Mouse (Mus musculus) cerebellum, adult 9-10 months (tissue): Measurements from ENCODE around the gene Myo19.

Source experiments
- DNase-seq: peaks from one replicate; pipeline ENCODE4 v3.0.0; 2022

The Myo19 gene

DNA sequence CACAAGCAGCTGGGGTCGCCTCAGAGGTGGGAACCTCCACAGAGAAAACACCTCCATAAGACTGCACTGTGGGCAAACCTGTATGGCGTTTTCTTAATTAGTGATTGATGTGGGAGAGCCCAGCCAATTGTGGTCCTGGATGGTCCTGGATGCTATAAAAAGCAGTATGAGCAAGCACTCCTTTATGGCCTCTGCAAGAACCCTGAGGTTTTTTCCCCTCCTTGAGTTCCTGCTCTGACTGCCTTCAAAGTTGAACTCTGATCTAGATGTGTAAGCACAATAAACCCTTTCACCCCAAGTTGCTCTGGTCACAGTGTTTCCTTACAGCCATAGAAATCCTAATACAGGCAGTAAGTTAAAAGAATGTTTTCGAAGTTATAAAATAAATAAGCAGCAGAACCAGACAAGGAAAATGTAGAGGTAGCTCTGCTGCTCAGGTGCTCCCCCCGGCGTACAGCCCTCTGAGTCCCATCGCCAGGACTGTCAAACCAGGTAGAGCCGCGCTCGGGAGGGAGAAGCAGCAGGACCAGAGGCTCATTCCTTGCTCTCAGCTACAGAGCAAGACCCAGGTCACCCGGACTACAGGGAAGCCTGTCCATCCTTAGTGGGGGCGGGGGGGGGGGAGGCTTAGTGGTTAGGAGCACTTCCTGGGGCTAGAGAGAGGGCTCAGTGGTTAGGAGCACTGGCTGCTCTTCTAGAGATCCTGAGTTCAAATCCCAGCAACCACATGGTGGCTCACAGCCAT, 7.0 kb downstream of the Myo19 start:
- no peak for DNase-seq

DNA sequence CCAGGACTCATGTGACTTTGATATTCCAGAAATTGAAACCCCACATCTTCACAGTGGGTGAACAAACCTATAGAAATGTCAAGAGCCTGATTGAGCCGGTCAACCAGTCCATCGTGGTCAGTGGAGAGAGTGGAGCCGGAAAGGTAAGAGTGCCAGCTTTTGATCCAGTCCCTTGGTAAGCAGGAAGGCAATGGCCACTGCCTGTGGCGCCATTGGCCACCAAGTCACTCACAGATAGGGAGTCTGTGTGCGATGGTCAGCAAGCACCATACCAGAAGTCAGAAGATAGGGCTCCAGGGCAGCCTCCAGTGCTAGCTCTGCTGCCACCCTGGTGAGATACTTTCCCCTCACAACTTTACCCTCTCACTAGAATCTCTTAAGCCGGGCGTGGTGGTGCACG, 8.1 kb downstream of the Myo19 start:
- no peak for DNase-seq

- no peak for DNase-seq
These were observed 9.5 kb downstream of the Myo19 start for GRCm38 (mm10) chr11:84889492-84889891.

GRCm38 (mm10) chr11:84891705-84892104, 11.8 kb downstream of the Myo19 start:
- no peak for DNase-seq

- DNase-seq = no peak
These were observed 13.2 kb downstream of the Myo19 start for GRCm38 (mm10) chr11:84893113-84893512.

GRCm38 (mm10) chr11:84904597-84905144, 24.7 kb downstream of the Myo19 start:
- no peak for DNase-seq

- DNase-seq = no peak
These were observed 27.1 kb downstream of the Myo19 start for GRCm38 (mm10) chr11:84907081-84907480.

DNA sequence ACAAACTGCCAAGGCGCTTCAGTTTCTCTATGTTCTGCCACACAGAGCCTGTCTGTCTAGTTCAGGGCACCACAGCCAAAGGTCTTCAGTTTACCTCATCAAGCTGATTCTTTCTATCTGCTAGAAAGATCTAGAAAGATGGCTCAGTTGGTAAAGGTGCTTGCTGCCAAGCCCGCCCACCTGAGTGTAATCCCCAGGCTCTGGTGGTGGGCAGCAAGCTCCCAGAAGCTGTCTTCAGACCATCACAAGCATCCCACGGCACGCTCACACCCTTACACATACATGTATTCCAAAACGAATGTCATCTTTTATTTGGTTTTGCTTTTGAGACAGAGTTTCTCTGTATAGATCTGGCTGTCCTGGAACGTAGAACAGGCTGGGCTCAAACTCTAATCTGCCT, 28.5 kb downstream of the Myo19 start:
- no peak for DNase-seq

DNA sequence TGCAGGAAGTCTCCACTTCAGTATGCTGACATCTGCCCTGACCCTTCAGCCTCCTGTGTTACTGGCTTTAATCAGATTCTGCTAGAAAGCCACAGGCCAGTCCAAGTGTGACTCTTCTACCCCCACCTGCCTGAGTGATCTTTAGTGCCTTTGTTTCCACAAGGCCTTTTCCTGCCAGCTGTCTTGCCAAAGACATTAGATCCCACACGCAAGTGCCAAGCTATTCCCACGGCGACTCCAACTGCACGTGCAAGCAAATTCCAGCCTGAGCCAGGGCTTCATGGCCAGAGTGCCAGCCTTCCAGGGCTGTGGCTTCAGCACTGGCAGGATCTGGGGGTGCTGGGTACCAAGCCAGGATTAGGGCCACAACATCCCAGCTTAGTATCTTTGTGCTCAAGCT, 30.5 kb downstream of the Myo19 start:
- DNase-seq = no peak

DNA sequence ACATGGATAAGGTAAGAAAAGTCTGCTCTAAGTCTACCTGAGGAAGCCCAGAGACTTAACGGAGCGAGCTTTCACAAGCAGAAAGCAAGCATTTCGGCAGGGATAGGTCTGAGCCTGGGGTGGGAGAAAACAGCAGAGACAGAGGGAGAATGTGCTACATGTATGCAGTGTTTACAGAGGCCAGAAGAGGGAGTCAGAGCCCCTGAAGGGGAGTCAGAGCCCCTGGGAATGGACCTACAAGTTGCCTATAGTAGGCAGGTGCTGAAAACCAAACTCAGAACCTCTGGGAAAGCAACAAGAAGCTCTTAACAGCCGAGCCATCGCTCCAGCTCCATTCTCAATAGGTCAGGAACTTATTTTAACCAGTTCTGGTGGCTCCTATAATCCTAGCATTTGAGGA, 34.7 kb downstream of the Myo19 start:
- no peak for DNase-seq

GRCm38 (mm10) chr11:84916053-84916702, 36.2 kb downstream of the Myo19 start, which contains the start of gene Znhit3:
TSS of gene Znhit3 (minus strand) at chr11:84916366.
- DNase-seq = peak; percentile 94

GRCm38 (mm10) chr11:84916703-84917300, 36.9 kb downstream of the Myo19 start:
- no peak for DNase-seq

DNA sequence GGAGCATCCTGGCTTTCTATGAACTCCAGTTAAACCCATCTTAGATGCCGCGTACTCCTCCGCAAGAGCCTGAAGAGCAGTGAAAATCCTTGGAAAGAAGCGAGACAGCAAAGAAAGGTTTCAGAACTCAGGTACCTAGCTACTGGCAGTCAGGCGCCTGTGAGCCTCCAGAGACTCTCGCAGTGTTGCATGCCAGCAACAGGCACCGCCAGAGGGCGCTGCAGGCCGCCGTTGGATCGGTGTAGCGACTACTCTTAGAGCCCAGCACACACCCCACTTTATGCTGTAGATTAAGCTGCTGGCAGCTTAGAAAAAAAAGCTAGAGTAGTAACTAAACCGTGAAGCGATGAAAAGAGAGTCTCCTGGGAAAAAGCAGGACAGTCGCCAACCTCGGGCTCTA, 38.5 kb downstream of the Myo19 start:
- peak; percentile 94 for DNase-seq

DNA sequence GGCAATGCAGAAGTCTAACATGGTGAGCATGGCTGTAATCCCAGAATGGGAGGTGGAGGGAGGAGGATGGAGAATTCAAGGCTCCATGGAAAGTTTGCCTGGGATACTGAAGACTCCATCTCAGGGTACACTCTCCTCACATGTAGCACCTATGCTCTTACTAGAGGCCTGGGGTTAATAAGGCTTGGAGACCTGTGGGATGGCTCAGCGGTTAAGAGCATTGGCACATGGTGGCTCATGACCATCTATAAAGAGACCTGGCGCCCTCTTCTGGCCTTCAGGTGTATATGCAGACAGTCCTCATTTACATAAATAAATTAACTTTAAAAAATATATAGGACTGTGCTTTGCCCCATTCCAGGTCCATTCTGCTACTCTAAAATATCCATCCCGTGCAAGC, 39.3 kb downstream of the Myo19 start:
- peak; percentile 38 for DNase-seq

DNA sequence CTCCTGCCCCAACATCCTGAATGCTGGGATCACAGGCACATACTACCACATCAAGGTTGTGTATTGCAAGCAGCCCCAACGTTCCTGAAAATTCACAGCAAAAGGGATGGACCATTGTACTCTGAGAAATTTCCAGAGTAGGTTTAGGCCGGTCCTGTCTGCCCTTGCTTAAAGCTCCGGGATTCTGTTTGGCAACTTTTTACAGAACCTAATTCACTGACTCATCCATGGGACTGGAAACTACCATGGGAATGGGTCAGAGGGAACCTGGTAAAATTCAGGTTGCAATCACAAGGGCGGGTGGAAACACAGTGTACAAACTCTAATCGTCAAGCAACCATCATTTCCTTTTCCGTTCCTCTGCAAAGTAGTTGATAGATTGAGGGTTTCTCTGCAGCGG, 40.0 kb downstream of the Myo19 start:
- DNase-seq = no peak

DNA sequence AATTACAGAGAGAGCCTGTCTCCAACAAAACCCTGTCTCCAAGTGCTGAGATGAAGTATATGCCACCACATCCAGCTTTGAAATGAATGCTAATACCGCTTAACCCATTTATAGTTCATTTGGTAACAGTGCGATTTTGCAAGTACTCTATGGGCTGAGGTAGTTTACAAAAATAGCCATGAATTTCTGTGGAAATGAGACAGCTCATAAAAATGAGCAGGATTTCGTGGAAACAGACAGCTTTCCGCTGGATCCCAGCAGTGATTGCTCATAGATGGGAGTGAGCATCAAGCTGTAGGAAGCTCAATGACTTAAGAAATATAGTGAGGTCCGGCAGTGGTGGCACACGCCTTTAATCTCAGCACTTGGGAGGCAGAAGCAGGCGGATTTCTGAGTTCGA, 41.0 kb downstream of the Myo19 start:
- no peak for DNase-seq

- DNase-seq = no peak
These were observed 52.3 kb downstream of the Myo19 start for GRCm38 (mm10) chr11:84932261-84932660.

GRCm38 (mm10) chr11:84939508-84940053, 59.6 kb downstream of the Myo19 start:
- DNase-seq = no peak

DNA sequence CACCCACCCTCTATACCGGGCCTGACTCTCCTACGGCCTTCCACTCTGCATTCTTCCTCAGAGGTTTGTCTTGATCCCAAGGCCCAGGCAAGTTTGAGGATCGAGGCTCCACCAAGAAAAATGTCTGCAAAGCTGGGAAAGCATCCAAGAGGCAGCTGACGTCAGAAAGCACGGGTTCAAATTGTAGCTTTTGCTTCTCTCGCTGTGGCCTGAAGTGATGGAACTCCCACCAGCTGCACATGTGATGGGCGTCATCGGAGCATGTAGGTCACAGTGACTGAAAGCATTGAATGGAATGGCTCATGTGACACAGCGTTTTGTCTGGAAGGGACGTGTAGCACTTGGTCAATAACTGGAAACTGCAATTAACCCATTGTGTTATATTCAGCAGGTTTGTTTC, 60.2 kb downstream of the Myo19 start:
- no peak for DNase-seq

DNA sequence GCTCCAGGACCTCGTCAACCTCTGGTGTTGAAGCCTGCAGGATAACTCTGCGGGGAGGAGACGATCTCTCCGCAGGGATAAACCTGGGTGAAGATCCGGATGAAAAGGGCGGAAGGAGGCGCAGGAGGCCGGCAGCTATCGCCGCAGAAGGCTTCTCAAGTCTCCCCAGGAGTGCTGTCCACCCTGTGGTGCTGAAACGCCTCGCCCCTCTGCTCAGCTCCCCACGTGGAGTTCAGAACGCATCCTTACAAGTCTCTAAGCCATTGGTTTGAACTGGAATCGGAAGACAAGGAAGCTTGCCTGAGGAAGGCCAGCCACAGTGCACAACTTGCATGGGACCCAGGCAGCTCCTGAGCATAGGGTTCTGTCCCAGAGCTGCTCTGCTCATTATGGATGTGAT, 64.0 kb downstream of the Myo19 start:
- no peak for DNase-seq

DNA sequence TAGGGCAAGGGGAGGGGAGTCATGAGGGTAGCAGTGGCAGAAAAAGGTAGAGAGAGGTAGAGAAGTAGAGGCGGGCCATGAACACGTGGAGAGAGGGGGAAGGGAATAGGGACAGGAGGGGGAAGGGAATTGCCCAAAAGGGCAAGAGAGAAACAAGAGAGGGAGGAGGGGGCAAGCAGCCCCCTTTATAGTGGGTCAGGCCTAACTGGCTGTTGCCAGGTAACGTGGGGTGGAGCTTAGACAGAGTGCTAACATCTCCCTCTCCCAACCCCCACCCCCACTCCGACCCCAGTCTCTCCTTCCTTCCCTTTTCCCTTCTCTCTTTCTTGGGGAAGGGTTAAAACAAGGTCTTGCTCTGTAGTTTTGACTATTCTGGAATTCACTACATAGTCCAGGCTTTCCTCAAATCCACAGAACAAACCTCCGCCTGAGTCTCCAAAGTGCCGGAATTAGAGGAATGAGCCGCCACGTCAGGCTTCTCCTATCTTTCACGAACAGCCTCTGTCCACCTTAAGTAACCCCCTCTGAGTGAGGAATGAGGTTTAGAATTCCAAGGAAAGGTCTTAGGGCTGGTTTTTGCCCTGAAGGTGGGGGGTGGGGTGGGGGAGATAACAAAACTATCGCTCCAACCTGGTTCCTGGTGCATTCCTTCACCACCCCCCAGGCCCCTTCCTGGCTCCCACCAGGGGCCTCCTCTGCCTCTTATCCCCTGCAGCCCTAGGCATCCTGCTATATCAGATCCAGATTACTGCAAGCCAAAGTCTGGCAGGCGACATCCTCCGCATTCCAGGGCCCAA, 64.9 kb downstream of the Myo19 start:
- DNase-seq = no peak

DNA sequence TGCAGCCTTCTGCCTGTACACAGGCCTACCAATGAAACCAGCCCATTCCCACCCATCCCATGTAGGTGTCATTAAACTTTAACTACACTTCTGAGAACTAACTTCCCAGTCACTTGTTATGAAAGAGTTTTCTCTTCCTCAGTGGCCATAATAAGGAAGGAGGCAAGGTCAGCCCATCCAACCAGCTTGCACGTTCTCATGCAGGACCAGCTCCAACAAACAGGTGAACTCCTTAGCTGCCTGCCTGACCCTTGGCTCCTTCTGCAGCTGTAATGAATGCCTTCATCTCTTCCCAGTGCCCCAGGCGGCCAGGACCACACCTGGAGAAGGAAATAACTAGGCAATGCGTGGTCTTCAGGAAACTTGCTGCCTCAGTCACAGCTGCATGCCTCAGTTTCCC, 65.9 kb downstream of the Myo19 start:
- no peak for DNase-seq

DNA sequence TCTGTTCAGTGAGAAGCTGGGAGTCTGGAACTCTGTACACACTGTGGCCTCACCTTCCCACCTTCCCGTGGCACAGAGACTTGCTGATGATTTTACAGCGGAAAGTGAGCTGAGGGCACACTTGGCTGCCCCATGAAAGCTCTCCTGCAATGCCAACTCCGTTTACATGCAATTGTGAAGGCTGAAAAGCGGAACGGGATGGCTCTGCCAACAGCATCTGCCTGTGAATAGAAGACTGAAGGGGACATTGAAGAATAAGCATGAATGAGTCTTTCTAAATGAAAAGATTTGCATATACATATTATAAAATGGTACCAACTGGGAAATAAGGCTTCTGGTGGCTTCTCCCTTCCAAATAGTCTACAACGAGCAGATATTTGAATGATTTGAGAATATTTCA, 67.3 kb downstream of the Myo19 start:
- DNase-seq = no peak
